Mouse (Mus musculus) midbrain, embryonic 14.5 days (tissue): ENCODE results near the gene BC049352. TPM values are rescaled to one million over a fixed set of nuclear protein-coding genes. Genes with fewer than 3 reads are reported as not detected.

Experiments used
- ATAC-seq: fragments of 200-750 bp; cut with Nextera tagmentation; 2 replicates; pipeline ENCODE4 v1.8.0; 2017; ENCODE audit warnings: moderate number of reproducible peaks, moderate library complexity; ENCODE audit not compliant: low FRiP score, low TSS enrichment
- DNase-seq: peaks from one replicate; pipeline ENCODE4 v3.0.0-alpha.2; 2015
- H3K27ac ChIP-seq: fragments of 300-500 bp; sonication (generic); replicated peaks from 2 replicates; pipeline ENCODE4 v1.5.1; 2014; ENCODE audit warnings: mild to moderate bottlenecking, low read depth, low read length, moderate library complexity
- H3K27me3 ChIP-seq: fragments of 300-500 bp; sonication (generic); 2 replicates; pipeline ENCODE4 v1.6.1; 2014; ENCODE audit warnings: low read length, control low read depth, mixed read lengths; ENCODE audit not compliant: control insufficient read depth, insufficient read depth
- H3K36me3 ChIP-seq: fragments of 300-500 bp; sonication (generic); 2 replicates; pipeline ENCODE4 v1.6.1; 2014; ENCODE audit warnings: low read length, control low read depth; ENCODE audit not compliant: control insufficient read depth, insufficient read depth
- H3K4me1 ChIP-seq: fragments of 300-500 bp; sonication (generic); 2 replicates; pipeline ENCODE4 v1.6.1; 2014; ENCODE audit warnings: mild to moderate bottlenecking, antibody characterized with exemption, low read length, control low read depth; ENCODE audit not compliant: control insufficient read depth, insufficient read depth
- H3K4me2 ChIP-seq: fragments of 300-500 bp; sonication (generic); 2 replicates; pipeline ENCODE4 v1.6.1; 2014; ENCODE audit warnings: mild to moderate bottlenecking, low read length, moderate library complexity
- H3K4me3 ChIP-seq: fragments of 300-500 bp; sonication (generic); replicated peaks from 2 replicates; pipeline ENCODE4 v1.5.1; 2014; ENCODE audit warnings: low read depth, low read length
- H3K9ac ChIP-seq: fragments of 300-500 bp; sonication (generic); replicated peaks from 2 replicates; pipeline ENCODE4 v1.6.1; 2014; ENCODE audit warnings: mild to moderate bottlenecking, low read length, moderate library complexity
- H3K9me3 ChIP-seq: fragments of 300-500 bp; sonication (generic); 2 replicates; pipeline ENCODE4 v1.6.1; 2016; ENCODE audit warnings: low read length, control low read depth, mixed read lengths; ENCODE audit not compliant: control insufficient read depth
- WGBS: fragments of 180-500 bp; shearing (Covaris S2); extraction: QIAGEN DNeasy Blood & Tissue Kit; methylation state at CpG from one replicate; pipeline ENCODE4 v1.1.7; 2014; 5-methylcytosine and 5-hydroxymethylcytosine counted together
- polyA plus RNA-seq: library from polyadenylated mRNA; unstranded; fragments of >200 nt; fragmentation: Nextera tagmentation; extraction: Ambion mirVana; gene quantifications from 2 replicates; pipeline ENCODE4 v1.2.1, GENCODE M21; 2014

BC049352 gene
- polyA plus RNA-seq, 1 experiment from 2014 or later, result not detected

GRCm38 (mm10) chr9:45145533-45146266 lies 36.1 kb upstream of the BC049352 start:
- ATAC-seq, result no peak
- H3K27me3 ChIP-seq, result peaks cover 44% of the 10 kb centered on the region
- DNase-seq, result peak; percentile 27
- H3K4me2 ChIP-seq, result peak overlapping the region; percentile 56
- peak overlapping the region; percentile 31 for H3K4me3 ChIP-seq
- no peaks in the 10 kb centered on the region for H3K36me3 ChIP-seq
- H3K4me1 ChIP-seq, result peaks cover 7% of the 10 kb centered on the region; the same call in 1 of the 2 replicates
- H3K27ac ChIP-seq, result no peak overlapping the region
- WGBS, result 2% methylated on average over 27 of the region's 27 CpGs
- H3K9ac ChIP-seq, result no peak overlapping the region; the same call in 1 of the 2 replicates
- no peaks in the 10 kb centered on the region for H3K9me3 ChIP-seq

GRCm38 (mm10) chr9:45146267-45146597 lies 35.6 kb upstream of the BC049352 start:
- Histone ChIP-seq H3K9ac (no peak overlapping the region; the same call in 1 of the 2 replicates), H3K27me3 (peaks cover 40% of the 10 kb centered on the region), H3K4me3 (peak overlapping the region; percentile 31), H3K9me3 (no peaks in the 10 kb centered on the region), H3K36me3 (no peaks in the 10 kb centered on the region), H3K4me1 (peaks cover 7% of the 10 kb centered on the region; the same call in 1 of the 2 replicates), H3K4me2 (peak overlapping the region; percentile 56), H3K27ac (no peak overlapping the region)
- DNase-seq, result peak; percentile 86
- WGBS, result under 1% methylated on average over 5 of the region's 5 CpGs
- ATAC-seq, result no peak

- H3K27me3 ChIP-seq, result peaks cover 11% of the 10 kb centered on the region
- H3K27ac ChIP-seq, result no peak overlapping the region
- no peak overlapping the region for H3K4me3 ChIP-seq
- 54% methylated on average over 1 of the region's 1 CpGs for WGBS
- ATAC-seq (no peak), DNase-seq (no peak)
- no peak overlapping the region for H3K9ac ChIP-seq
- H3K4me2 ChIP-seq, result no peak overlapping the region
- H3K4me1 ChIP-seq, result peaks cover 2% of the 10 kb centered on the region; the same call in 1 of the 2 replicates
- no peaks in the 10 kb centered on the region for H3K36me3 ChIP-seq
- H3K9me3 ChIP-seq, result no peaks in the 10 kb centered on the region
Measured at GRCm38 (mm10) chr9:45150933-45151332, 30.9 kb upstream of the BC049352 start.

- Histone ChIP-seq H3K27me3 (no peaks in the 10 kb centered on the region), H3K9me3 (no peaks in the 10 kb centered on the region), H3K4me3 (no peak overlapping the region), H3K4me2 (no peak overlapping the region), H3K9ac (no peak overlapping the region), H3K27ac (no peak overlapping the region), H3K36me3 (no peaks in the 10 kb centered on the region), H3K4me1 (no peaks in the 10 kb centered on the region)
- DNase-seq (no peak), ATAC-seq (no peak)
- 76% methylated on average over 7 of the region's 7 CpGs for WGBS
Measured at GRCm38 (mm10) chr9:45153361-45153760, 28.4 kb upstream of the BC049352 start.

GRCm38 (mm10) chr9:45167903-45168302 lies 13.9 kb upstream of the BC049352 start:
- Histone ChIP-seq H3K9me3 (no peaks in the 10 kb centered on the region), H3K27ac (no peak overlapping the region), H3K4me3 (no peak overlapping the region), H3K27me3 (no peaks in the 10 kb centered on the region), H3K4me2 (no peak overlapping the region), H3K4me1 (no peaks in the 10 kb centered on the region), H3K36me3 (no peaks in the 10 kb centered on the region), H3K9ac (no peak overlapping the region)
- 82% methylated on average over 5 of the region's 5 CpGs for WGBS
- no peak for ATAC-seq
- DNase-seq, result no peak

- no peaks in the 10 kb centered on the region for H3K27me3 ChIP-seq
- no peak overlapping the region for H3K9ac ChIP-seq
- 89% methylated on average over 5 of the region's 5 CpGs for WGBS
- H3K9me3 ChIP-seq, result no peaks in the 10 kb centered on the region
- H3K4me2 ChIP-seq, result no peak overlapping the region
- no peak overlapping the region for H3K27ac ChIP-seq
- H3K4me3 ChIP-seq, result no peak overlapping the region
- H3K36me3 ChIP-seq, result no peaks in the 10 kb centered on the region
- ATAC-seq, result no peak
- no peak for DNase-seq
- no peaks in the 10 kb centered on the region for H3K4me1 ChIP-seq
Measured at GRCm38 (mm10) chr9:45170150-45170549, 11.7 kb upstream of the BC049352 start.

- no peaks in the 10 kb centered on the region for H3K9me3 ChIP-seq
- H3K27me3 ChIP-seq, result no peaks in the 10 kb centered on the region
- no peaks in the 10 kb centered on the region for H3K36me3 ChIP-seq
- DNase-seq (no peak), ATAC-seq (no peak)
- H3K4me1 ChIP-seq, result no peaks in the 10 kb centered on the region
- no peak overlapping the region for H3K4me3 ChIP-seq
- 74% methylated on average over 1 of the region's 1 CpGs for WGBS
- no peak overlapping the region for H3K27ac ChIP-seq
- H3K9ac ChIP-seq, result no peak overlapping the region
- no peak overlapping the region for H3K4me2 ChIP-seq
Measured at GRCm38 (mm10) chr9:45171073-45171610, 10.7 kb upstream of the BC049352 start.

GRCm38 (mm10) chr9:45173475-45173874 lies 8.3 kb upstream of the BC049352 start:
- H3K9me3 ChIP-seq, result no peaks in the 10 kb centered on the region
- no peak overlapping the region for H3K9ac ChIP-seq
- no peaks in the 10 kb centered on the region for H3K27me3 ChIP-seq
- H3K4me2 ChIP-seq, result no peak overlapping the region
- 70% methylated on average over 3 of the region's 3 CpGs for WGBS
- H3K4me1 ChIP-seq, result no peaks in the 10 kb centered on the region
- no peak overlapping the region for H3K4me3 ChIP-seq
- ATAC-seq (no peak), DNase-seq (no peak)
- no peak overlapping the region for H3K27ac ChIP-seq
- H3K36me3 ChIP-seq, result no peaks in the 10 kb centered on the region

- no peak overlapping the region for H3K4me2 ChIP-seq
- 82% methylated on average over 5 of the region's 5 CpGs for WGBS
- DNase-seq, result no peak
- no peaks in the 10 kb centered on the region for H3K9me3 ChIP-seq
- H3K4me1 ChIP-seq, result no peaks in the 10 kb centered on the region
- ATAC-seq, result no peak
- H3K4me3 ChIP-seq, result no peak overlapping the region
- H3K27me3 ChIP-seq, result no peaks in the 10 kb centered on the region
- H3K36me3 ChIP-seq, result no peaks in the 10 kb centered on the region
- H3K9ac ChIP-seq, result no peak overlapping the region
- no peak overlapping the region for H3K27ac ChIP-seq
Measured at GRCm38 (mm10) chr9:45179282-45179681, 2.5 kb upstream of the BC049352 start.
